Mouse (Mus musculus) neural tube, embryonic 11.5 days (tissue): ENCODE results near the gene Trit1. TPM values are rescaled to one million over a fixed set of nuclear protein-coding genes. Genes with fewer than 3 reads are reported as not detected.

Experiments
- ATAC-seq: fragments of 200-750 bp; cut with Nextera tagmentation; 2 replicates; pipeline ENCODE4 v1.8.0; 2017; ENCODE audit warnings: moderate number of reproducible peaks, mild to moderate bottlenecking, moderate TSS enrichment, moderate library complexity; ENCODE audit not compliant: insufficient read depth, low FRiP score, low TSS enrichment
- DNase-seq: peaks from one replicate; pipeline ENCODE4 v3.0.0-alpha.2; 2015; ENCODE audit warnings: low spot score
- H3K27ac ChIP-seq: fragments of 300-500 bp; sonication (generic); 2 replicates; pipeline ENCODE4 v1.5.1; 2014; ENCODE audit warnings: low read depth, mild to moderate bottlenecking, low read length
- H3K27me3 ChIP-seq: fragments of 300-500 bp; sonication (generic); 2 replicates; pipeline ENCODE4 v1.6.1; 2014; ENCODE audit warnings: mild to moderate bottlenecking, low read length, mixed read lengths; ENCODE audit not compliant: control insufficient read depth, insufficient read depth
- H3K36me3 ChIP-seq: fragments of 300-500 bp; sonication (generic); 2 replicates; pipeline ENCODE4 v1.6.1; 2014; ENCODE audit warnings: mild to moderate bottlenecking, low read length, moderate library complexity, mixed read lengths; ENCODE audit not compliant: control insufficient read depth, insufficient read depth
- H3K4me1 ChIP-seq: fragments of 300-500 bp; sonication (generic); 2 replicates; pipeline ENCODE4 v1.6.1; 2014; ENCODE audit warnings: low read length, mixed read lengths; ENCODE audit not compliant: control insufficient read depth, insufficient read depth
- H3K4me2 ChIP-seq: fragments of 300-500 bp; sonication (generic); 2 replicates; pipeline ENCODE4 v1.6.1; 2014; ENCODE audit warnings: low read depth, mild to moderate bottlenecking, moderate library complexity
- H3K4me3 ChIP-seq: fragments of 300-500 bp; sonication (generic); 2 replicates; pipeline ENCODE4 v1.5.1; 2014; ENCODE audit warnings: low read depth, low read length
- H3K9ac ChIP-seq: fragments of 300-500 bp; sonication (generic); 2 replicates; pipeline ENCODE4 v1.6.1; 2014; ENCODE audit warnings: mild to moderate bottlenecking, low read length
- H3K9me3 ChIP-seq: fragments of 300-500 bp; sonication (generic); 2 replicates; pipeline ENCODE4 v1.6.1; 2016; ENCODE audit warnings: low read length; ENCODE audit not compliant: control insufficient read depth
- WGBS: fragments of 180-500 bp; shearing (Covaris S2); extraction: QIAGEN DNeasy Blood & Tissue Kit; methylation state at CpG from one replicate; pipeline ENCODE4 v1.1.7; 2014; 5-methylcytosine and 5-hydroxymethylcytosine counted together
- polyA plus RNA-seq: library from polyadenylated mRNA; unstranded; fragments of >200 nt; fragmentation: Nextera tagmentation; extraction: Ambion mirVana; gene quantifications from 2 replicates; pipeline ENCODE4 v1.2.1, GENCODE M21; 2014

Gene Trit1
- polyA plus RNA-seq, 1 experiment from 2014 or later = 25.4 TPM

DNA sequence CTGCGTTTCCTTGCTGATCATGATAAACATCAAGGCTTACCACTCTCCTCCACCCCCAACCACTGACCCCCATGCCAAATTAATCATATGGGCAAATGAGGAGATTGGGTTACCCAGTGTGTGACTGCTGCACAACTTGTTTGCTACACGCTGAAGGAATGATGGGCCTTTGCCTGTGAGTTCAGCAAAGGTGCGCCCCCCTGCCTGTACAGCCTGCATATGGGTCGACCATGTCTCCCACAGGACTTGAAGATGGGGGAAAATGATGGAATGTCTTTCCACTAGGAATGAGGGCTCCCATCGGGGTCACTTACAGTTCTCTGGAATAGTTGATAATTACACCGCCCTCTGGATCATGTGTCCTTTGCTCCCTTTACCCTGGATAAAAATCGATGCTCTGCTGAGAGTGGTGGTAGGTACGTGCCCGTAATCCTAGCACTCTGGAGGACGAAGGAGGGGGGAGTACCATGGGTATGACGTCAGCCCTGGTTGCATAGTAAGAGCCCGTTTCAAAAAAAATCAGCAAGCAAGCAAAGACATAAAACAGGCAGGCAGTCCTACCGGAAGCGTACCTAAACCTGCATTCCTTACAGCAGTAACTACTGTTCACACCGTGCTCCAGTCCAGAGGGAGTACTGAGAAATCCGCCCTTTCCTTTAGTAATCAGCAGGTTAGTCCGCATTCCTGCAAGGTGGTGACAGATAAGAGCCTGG lies 76.8 kb downstream of the Trit1 start:
- Histone ChIP-seq H3K4me3 (no peak overlapping the region), H3K36me3 (no peaks in the 10 kb centered on the region), H3K27me3 (no peaks in the 10 kb centered on the region), H3K27ac (no peak overlapping the region), H3K4me1 (no peaks in the 10 kb centered on the region), H3K9ac (no peak overlapping the region), H3K9me3 (no peaks in the 10 kb centered on the region), H3K4me2 (no peak overlapping the region)
- DNase-seq (no peak), ATAC-seq (no peak)
- 61% methylated on average over 17 of the region's 17 CpGs for WGBS

GRCm38 (mm10) chr4:123093869-123094268 lies 77.5 kb downstream of the Trit1 start:
- no peak overlapping the region for H3K4me2 ChIP-seq
- WGBS = 75% methylated on average over 8 of the region's 9 CpGs
- no peak overlapping the region for H3K27ac ChIP-seq
- H3K4me1 ChIP-seq = no peaks in the 10 kb centered on the region
- no peaks in the 10 kb centered on the region for H3K27me3 ChIP-seq
- H3K4me3 ChIP-seq = no peak overlapping the region
- ATAC-seq = no peak
- no peaks in the 10 kb centered on the region for H3K36me3 ChIP-seq
- H3K9ac ChIP-seq = no peak overlapping the region
- no peak for DNase-seq
- no peaks in the 10 kb centered on the region for H3K9me3 ChIP-seq

Other genes with a start within 250 kb of the Trit1 start
- gene Ppt1, start 180.4 kb upstream of the Trit1 start, polyA plus RNA-seq = 62.1 and 63.2 TPM in 2 replicates
- gene Cap1, start 130.5 kb upstream of the Trit1 start, polyA plus RNA-seq = 69.4 and 73.6 TPM in 2 replicates
- gene Mfsd2a, start 55.4 kb upstream of the Trit1 start, polyA plus RNA-seq = 18.0 and 18.1 TPM in 2 replicates
- gene Mycl, start 20.9 kb upstream of the Trit1 start, polyA plus RNA-seq = 95.5 and 101 TPM in 2 replicates
- gene Bmp8b, start 88.6 kb downstream of the Trit1 start, polyA plus RNA-seq = 0.12 and 0.28 TPM in 2 replicates
- 0.23 TPM in 1 of 2 replicates, not detected in the other for gene Oxct2b, start 99.7 kb downstream of the Trit1 start, polyA plus RNA-seq
- gene Ppie, start 123.4 kb downstream of the Trit1 start, polyA plus RNA-seq = 98.6 and 103 TPM in 2 replicates
- 0.80 and 1.7 TPM in 2 replicates for gene Hpcal4, start 166.6 kb downstream of the Trit1 start, polyA plus RNA-seq
- not detected in 2 replicates for gene Nt5c1a, start 184.9 kb downstream of the Trit1 start, polyA plus RNA-seq
- 27.2 and 34.0 TPM in 2 replicates for gene Heyl, start 217.0 kb downstream of the Trit1 start, polyA plus RNA-seq
- gene Pabpc4, start 245.8 kb downstream of the Trit1 start, polyA plus RNA-seq = 41.4 and 46.6 TPM in 2 replicates